Mouse (Mus musculus): Measurements from ENCODE around the gene Ssxb3.
"Not testable (repeated sequence)": the region's sequence is repeated elsewhere in the genome, so short reads cannot be mapped to it uniquely, and the experiment has no call there.

The Ssxb3 gene

DNA sequence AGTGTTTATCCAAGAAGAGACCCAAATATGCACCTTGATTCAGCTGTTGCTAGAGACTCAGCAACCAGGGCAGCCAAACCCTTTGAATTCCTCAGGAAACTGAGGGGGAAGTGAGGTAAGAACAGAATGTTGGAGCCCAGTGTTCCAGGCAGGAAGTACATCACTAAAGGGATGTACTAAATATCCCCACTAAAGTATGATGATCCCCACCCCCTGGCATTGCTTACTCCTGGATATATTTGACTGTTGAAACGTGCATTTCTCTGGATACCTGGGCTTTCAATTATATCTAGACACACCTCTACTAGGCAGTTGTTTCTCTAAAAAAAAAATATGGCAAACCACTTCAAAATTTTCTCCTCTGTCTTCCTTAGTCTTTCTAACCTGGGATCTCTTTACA lies at the start of gene Ssxb3:
TSS of gene Ssxb3 (minus strand) at position 101 of the 400 bp plus-strand sequence.
- not testable (repeated sequence) for DNase-seq (ENCODE audit: low read depth)

DNA sequence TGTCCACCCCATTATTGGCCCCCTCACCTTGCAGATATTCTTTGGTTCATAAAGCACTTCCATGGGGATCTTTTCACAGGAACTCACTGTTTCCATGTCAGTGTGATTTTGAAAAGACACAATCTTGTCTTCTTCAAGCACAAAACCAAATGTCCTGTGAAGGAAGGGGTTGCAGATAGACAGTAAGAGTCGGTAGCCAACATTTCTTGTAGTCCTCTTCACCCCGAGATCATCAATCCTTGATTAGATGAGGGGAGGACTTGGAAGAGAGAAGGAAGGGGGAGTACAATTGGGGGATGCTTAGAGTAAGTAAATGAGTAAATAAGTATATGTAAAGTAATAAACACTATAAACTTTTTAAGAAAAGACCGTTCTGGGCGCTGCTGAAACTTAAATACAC lies 43.5 kb downstream of the Ssxb3 start, which contains the start of gene Ssxb6:
TSS of gene Ssxb6 (minus strand) at position 101 of the 400 bp plus-strand sequence.
- not testable (repeated sequence) for DNase-seq (ENCODE audit: low read depth)
